Mouse (Mus musculus) right cerebral cortex, adult 18-20 months (tissue): ENCODE measurements around the gene Kctd10.
A peak's percentile ranks its signal among the peaks of the same experiment; 100 is the strongest.

Experiments
- DNase-seq: peaks from one replicate; pipeline ENCODE4 v3.0.0; 2022; ENCODE audit warnings: mixed read lengths

Kctd10 gene

GRCm38 (mm10) chr5:114380209-114381012, at the start of gene Kctd10, which contains the start of gene Ube3b:
Gene Kctd10, minus strand, starts transcription at chr5:114380508.
Gene Ube3b, plus strand, starts transcription at chr5:114380607.
- peak; percentile 77 for DNase-seq

DNA sequence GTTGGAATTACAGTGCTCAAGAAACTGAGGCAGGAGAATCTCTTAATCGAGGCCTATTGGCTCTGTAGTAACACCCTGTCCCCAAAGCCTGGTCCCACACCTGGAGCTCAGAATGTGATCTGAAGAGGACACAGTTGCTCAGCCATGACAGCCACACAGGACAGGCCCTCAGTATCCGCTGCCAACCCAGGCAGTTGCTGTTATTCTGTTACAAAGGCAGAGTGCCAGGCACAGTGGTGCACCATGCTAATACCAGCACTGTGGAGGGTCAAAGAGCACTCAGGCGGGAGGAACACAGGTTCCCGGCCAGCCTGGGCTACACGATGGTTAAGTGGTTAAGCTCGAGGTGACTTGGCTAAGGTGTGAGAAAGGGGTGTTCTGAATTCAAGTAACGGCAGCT, 49.5 kb upstream of the Kctd10 start:
- no peak for DNase-seq

DNA sequence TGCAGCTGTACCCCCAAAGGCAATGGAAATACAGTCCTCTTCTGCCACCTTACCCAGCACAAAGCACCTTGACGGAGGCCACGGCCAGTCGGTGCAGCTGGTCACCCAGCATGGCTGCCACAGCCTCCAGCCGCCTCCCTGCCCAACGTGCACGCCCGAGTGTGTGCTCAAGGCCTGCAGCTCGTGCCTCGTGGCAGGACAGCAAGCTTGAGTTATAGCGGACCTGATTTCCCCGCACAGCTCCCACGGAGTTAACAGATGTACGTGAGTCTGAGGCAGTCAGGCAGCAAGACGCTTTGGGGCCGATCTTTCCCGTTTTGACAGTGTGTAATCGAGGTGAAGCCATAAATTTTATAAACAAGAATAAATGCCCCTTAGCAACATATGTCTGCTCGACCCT, 48.3 kb upstream of the Kctd10 start:
- no peak for DNase-seq

- DNase-seq = no peak
Measured at GRCm38 (mm10) chr5:114426732-114427131, 46.4 kb upstream of the Kctd10 start.

GRCm38 (mm10) chr5:114423961-114424360, 43.7 kb upstream of the Kctd10 start:
- DNase-seq = no peak

DNA sequence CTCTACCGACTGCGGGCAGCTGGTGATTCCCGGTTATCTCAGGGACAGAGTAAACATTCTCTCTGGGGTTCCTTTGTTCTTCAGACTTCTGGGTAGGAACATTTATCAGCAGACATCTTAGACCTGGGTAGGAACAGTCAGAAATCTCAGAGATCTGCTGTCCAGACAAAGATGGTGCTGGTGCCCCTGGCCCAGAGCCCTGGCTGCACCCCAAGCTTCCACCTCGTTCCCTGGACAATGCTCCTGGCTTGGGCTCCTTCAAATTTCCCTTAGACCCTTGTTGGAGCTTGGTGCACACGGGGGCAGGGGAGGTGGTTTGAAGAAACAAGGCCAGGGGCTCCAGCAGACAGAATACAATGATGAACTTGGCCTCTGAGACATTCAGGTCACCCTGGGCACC, 42.3 kb upstream of the Kctd10 start:
- DNase-seq = no peak

DNA sequence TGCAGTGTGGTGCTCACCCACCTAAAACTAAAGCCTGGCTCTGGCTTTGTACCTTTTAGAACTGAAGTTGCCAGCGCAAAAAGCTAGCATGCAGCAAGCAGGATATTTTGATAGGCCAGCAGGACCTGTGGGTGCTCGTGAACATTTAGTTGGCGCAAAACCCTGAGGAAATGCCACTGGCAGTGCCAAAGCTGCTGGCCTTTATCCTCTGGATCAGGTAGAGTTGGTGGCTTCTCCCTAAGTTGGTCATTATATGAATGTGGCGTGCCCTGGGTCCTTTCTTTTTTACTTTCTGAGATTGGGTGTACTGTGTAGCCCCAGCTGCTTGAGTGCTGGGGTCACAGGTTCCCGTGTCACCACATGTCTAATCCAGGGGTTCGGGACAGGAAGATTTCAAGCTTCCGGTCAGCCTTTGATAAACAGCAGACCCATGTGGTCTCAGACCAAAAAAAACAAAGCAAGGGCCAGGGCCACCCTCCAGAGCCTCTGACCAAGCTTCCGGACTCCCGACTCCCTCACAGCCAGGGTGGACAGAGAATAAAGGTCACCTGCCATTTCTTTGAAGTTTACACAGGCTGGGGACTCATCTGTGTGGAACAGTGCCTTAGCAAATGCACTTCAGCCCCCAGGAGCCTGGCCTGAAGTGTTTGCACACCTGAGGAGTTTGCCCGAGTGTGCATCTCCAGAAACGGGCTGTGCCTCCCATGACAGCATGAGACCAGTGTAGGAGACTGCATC, 41.4 kb upstream of the Kctd10 start:
- no peak for DNase-seq

DNA sequence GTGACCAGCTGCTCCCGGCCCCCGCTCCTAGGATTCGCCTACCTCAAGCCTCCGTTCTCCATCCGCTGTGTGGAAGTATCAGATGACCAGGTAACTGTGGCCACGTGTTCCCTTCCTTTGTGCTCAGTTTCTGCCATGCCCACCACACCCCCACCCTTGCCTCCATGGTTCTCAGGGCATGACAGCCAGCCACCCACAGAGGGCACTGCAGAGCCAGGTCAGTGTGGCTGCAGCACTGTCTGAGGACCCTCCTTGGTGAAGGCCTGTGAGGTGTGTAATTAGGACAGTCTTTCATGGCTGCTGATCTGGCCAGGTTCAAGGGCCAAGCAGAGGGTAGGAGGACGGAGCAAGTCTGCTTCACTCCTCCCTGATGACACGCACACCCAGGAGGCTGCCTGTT, 38.2 kb upstream of the Kctd10 start:
- DNase-seq = no peak

DNA sequence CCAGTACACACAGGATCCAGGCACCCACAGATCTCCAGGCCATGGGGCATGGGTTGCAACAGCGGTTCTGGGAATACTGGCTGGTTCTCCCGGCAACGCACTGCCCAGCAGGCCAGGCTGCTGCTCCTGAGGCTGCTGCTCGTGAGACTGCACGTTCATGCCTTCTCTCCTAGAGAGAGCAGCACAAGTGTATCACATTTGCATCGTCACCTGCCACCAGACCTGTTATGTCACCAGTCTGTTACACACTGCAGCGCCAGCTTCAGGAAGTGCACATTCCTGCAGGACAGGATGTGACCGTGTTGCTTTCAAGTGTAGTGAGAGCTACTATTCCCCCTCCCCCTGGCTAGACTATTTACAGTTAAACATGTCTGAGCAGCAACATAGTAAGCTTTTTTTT, 36.5 kb upstream of the Kctd10 start:
- DNase-seq = no peak

GRCm38 (mm10) chr5:114415606-114416005, 35.3 kb upstream of the Kctd10 start:
- no peak for DNase-seq

DNA sequence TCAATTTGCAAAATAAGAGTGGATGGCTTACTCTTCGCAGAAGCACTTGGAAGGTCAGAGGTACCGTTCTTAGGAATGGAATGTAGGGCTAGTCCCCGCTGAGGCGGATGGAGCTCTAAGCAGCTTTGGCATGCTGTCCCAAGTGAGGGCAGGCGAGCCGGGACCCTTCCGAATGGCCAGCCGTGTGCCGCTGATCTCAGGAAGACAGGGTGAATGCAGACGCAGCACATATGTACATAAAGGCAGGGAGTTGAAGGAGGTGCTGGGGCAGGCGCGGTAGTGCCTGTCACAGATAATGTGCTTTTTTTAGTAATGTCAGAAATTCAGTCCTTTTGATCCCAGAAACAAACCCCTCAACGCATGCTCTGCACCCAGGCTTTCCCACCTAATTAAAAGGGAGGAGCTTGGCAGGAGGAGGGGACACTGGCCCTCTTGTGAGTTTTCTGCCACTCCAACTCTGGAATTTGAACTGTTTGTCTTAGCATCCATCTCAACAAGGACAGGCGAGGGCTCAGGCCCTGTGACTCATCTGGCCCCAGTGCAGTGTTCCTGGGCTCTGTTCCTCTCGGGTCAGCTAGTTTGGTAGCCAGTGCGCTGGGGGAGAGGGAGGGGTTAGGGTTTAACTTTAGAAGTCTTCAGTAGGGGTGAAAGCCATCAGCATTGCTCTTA, 32.9 kb upstream of the Kctd10 start:
- no peak for DNase-seq

GRCm38 (mm10) chr5:114412361-114412998, 32.2 kb upstream of the Kctd10 start:
- DNase-seq = no peak

DNA sequence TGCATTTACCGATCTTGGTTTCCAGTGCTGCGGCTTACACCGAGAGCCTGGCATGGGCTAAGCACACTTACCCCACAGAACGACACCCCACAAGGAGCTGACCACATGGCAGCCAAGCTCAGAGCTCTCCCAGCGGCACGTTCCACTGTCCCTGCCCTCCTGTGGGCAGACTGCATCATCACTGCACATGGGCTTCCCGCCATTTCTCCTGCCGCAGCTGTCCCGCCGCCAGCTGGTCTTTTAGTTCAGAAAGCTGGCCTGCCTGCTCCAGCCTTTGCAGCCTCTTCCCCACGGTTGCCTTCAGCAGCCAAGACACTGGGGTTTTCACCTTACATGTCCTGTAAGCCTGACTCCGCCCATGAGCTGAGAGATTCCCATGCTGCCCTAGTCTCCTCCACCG, 30.1 kb upstream of the Kctd10 start:
- DNase-seq = no peak

DNA sequence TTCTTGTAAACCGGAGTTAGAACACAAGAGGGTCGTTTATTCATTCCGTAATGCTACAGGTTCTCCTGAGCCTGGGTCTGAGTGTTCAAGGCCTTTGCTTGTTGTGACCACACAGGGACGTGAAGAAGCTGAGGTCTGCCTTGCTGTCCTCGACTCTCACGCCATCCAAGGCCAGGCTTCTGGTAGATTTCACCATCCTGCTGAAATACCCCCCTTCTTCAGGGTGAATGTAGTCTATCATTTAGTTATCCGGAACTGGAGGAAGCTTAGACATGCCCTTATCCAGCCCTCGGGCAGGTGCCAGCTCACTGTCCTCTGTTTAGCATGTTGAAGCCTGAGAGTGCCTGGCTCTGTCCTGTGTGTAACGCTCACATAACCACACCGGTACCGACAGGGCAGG, 28.5 kb upstream of the Kctd10 start:
- no peak for DNase-seq

DNA sequence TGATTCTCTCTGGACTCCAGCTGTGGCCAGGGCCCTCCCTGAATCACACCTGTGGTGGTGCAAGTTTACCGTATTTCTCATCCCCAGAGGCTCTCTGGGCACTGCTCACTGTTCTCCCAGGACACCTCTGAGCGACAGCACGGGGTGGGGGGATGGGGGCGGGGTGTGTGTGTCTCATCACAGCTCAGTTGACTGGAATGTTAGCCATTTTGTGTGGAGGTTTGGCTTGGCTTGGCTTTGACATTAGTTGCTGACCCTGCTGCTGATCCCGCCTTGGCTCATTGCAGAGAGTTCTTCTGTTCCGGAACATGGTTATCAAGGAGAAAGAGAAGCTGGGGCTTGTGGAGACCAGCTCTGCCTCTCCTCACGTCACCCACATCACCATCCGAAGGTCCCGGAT, 27.5 kb upstream of the Kctd10 start:
- DNase-seq = no peak

DNA sequence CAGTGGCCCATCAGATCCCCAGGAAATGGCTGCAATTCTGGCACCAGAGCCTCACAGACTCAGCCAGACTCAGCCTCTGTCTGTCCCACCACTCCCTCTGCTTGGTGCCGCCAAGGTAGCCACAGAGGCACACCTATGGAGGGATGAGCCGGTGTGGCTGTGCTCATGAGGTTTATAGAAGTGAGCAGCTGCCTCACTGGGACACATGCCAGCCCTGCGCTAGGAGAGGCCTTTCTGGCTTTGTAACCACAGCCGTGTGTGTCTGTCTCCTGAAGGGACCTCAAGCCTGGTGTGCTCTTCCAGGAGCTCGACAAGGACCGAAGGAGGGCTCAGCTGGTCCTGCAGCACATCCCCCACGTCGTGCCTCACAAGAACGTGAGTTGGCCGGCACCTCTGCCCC, 27.0 kb upstream of the Kctd10 start:
- DNase-seq = no peak

GRCm38 (mm10) chr5:114406592-114406991, 26.3 kb upstream of the Kctd10 start:
- DNase-seq = no peak

DNA sequence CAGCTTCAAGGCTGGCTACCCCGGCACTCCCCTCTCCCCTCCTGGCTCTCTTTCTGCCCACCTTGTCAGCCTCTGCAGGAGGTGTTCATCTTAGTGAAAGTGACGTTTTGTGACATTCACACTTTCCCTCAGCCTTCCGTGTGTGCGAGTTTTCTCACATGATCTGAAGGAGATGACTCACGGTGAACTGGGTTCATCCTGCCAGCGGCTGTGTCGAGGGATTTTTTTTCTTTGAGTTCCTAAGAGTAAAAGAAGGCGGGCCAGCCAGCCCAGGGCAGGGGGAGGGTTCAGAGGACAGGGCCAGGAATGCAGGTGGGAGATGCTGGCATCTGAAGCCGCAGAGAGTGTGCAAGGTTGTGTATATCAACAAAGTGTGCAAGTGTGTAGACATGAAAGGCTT, 12.9 kb upstream of the Kctd10 start:
- DNase-seq = peak; percentile 35

- DNase-seq = no peak
Measured at GRCm38 (mm10) chr5:114384448-114384847, 4.1 kb upstream of the Kctd10 start.

DNA sequence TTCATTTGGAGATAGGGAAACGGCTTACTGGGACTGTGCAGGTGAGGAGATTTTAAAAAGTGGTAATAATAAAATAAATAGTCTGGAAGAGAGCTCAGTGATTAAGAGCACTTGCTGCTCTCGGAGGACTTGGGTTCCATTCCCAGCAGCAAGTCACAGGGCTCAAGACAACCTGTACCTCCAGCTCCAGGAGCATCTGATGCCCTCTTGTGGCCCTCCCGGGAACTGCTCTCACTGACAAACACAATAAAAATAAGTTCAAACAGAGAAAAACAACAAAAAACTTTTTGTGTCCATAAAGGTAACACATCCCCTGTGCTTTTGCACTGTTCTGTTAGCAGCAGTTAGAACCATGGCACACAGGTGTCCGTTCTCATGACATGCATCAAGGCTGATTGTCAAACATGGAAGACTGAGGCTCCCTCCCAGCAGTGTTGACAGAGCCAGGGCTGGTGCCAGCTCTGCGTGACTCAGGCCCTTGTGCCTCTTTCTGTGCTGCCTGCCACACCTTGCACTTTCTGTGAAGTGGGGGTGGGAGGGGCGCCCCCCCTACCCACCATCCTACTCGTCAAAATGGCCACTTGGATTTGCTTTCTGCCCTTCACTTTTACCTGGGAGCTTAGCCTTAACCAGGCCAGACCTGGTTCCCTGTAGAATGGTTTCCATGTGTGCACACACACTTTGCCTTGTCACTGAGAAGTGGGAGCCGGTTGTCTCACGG, 3.0 kb upstream of the Kctd10 start:
- DNase-seq = no peak

- no peak for DNase-seq
Measured at GRCm38 (mm10) chr5:114381013-114381351, 674 bp upstream of the Kctd10 start.

DNA sequence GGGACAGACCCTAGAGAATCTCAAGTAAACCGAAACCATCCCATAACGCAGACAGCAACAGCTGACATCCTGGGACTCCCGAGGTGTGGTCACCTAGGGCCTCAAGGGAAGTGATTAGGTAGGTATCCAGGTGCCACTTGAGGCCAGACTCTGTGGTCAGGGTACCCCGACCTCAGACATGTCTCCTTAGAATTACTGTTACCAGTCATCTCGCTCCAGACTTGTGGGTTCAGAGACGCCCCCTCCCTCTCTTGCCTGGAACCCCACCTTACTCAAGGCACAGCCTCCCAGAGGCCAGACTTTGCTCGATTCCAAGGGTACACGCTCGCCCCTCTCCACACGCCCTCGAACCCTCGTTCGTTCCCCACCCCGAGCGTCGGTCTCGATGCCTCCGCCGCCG, 545 bp downstream of the Kctd10 start:
- DNase-seq = no peak

GRCm38 (mm10) chr5:114378936-114379335, 1.4 kb downstream of the Kctd10 start:
- DNase-seq = no peak
